Mouse (Mus musculus): ENCODE results near the gene Mst1r. TPM values are rescaled to one million over a fixed set of nuclear protein-coding genes. Genes with fewer than 3 reads are reported as not detected.

Mst1r gene
- polyA plus RNA-seq, 2 experiments: 0.37 to 1.2 TPM

- DNase-seq (ENCODE audit: low read depth in 3 of 3, low spot score in 3 of 3): no peak
- 23% methylated on average over 7 of the region's 7 CpGs for WGBS (ENCODE audit: insufficient replicate concordance)
These were observed 16.3 kb downstream of the Mst1r start for GRCm38 (mm10) chr9:107923021-107923420.

GRCm38 (mm10) chr9:107923956-107924355 lies 17.3 kb downstream of the Mst1r start:
- WGBS (ENCODE audit: insufficient replicate concordance): 23% methylated on average over 6 of the region's 6 CpGs
- ATAC-seq (ENCODE audit: insufficient read depth) (no peak), DNase-seq (ENCODE audit: low read depth in 3 of 3, low spot score in 3 of 3) (no peak)
- Histone ChIP-seq H3K27ac (no peak overlapping the region), H3K27me3 (ENCODE audit: control insufficient read depth, insufficient read depth, low read length) (no peaks in the 10 kb centered on the region), H3K36me3 (replicated peaks; ENCODE audit: control insufficient read depth, insufficient read depth, low read depth) (no peaks in the 10 kb centered on the region), H3K9me3 (ENCODE audit: control insufficient read depth, low read length) (no peaks in the 10 kb centered on the region), H3K4me2 (ENCODE audit: low read depth) (no peak overlapping the region), H3K4me3 (ENCODE audit: insufficient read depth in 1 of 2, low read depth in 2 of 2, low read length in 2 of 2) (no peak overlapping the region), H3K9ac (replicated peaks) (no peak overlapping the region), H3K4me1 (replicated peaks; ENCODE audit: control insufficient read depth in 2 of 2, insufficient read depth in 2 of 2, low read length in 1 of 2) (peaks cover 0 to 7% of the 10 kb centered on the region in 2 experiments; a peak in 1 of 4 replicates)
- TF ChIP-seq EP300 (IDR thresholded peaks at IDR 0.05; ENCODE audit: low read depth) (no peak), CTCF (IDR thresholded peaks at IDR 0.05; ENCODE audit: low read depth) (peak; percentile 16; the same call in 1 of the 2 replicates)

More at GRCm38 (mm10) chr9:107923021-107923420, 16.3 kb downstream of the Mst1r start:
- H3K9ac ChIP-seq (replicated peaks): no peak overlapping the region
- TF ChIP-seq CTCF (IDR thresholded peaks at IDR 0.05; ENCODE audit: low read depth) (peak; percentile 84), EP300 (IDR thresholded peaks at IDR 0.05; ENCODE audit: low read depth) (no peak)
- no peaks in the 10 kb centered on the region for H3K9me3 ChIP-seq (ENCODE audit: control insufficient read depth, low read length)
- H3K4me2 ChIP-seq (ENCODE audit: low read depth): no peak overlapping the region
- H3K27me3 ChIP-seq (ENCODE audit: control insufficient read depth, insufficient read depth, low read length): no peaks in the 10 kb centered on the region
- no peak for ATAC-seq (ENCODE audit: insufficient read depth)
- no peak overlapping the region for H3K27ac ChIP-seq
- no peak overlapping the region for H3K4me3 ChIP-seq (ENCODE audit: insufficient read depth in 1 of 2, low read depth in 2 of 2, low read length in 2 of 2)
- no peaks in the 10 kb centered on the region for H3K36me3 ChIP-seq (replicated peaks; ENCODE audit: control insufficient read depth, insufficient read depth, low read depth)
- H3K4me1 ChIP-seq (replicated peaks; ENCODE audit: control insufficient read depth in 2 of 2, insufficient read depth in 2 of 2, low read length in 1 of 2): peaks cover 0 to 5% of the 10 kb centered on the region in 2 experiments; a peak in 1 of 4 replicates

GRCm38 (mm10) chr9:107925251-107925650 lies 18.6 kb downstream of the Mst1r start:
- ATAC-seq (ENCODE audit: insufficient read depth) (no peak), DNase-seq (ENCODE audit: low read depth in 3 of 3, low spot score in 3 of 3) (no peak)
- Histone ChIP-seq H3K9ac (replicated peaks) (no peak overlapping the region), H3K4me3 (ENCODE audit: insufficient read depth in 1 of 2, low read depth in 2 of 2, low read length in 2 of 2) (no peak overlapping the region), H3K4me2 (ENCODE audit: low read depth) (no peak overlapping the region), H3K27ac (no peak overlapping the region), H3K27me3 (ENCODE audit: control insufficient read depth, insufficient read depth, low read length) (no peaks in the 10 kb centered on the region), H3K4me1 (replicated peaks; ENCODE audit: control insufficient read depth in 2 of 2, insufficient read depth in 2 of 2, low read length in 1 of 2) (peaks cover 0 to 7% of the 10 kb centered on the region in 2 experiments; a peak in 1 of 4 replicates), H3K9me3 (ENCODE audit: control insufficient read depth, low read length) (no peaks in the 10 kb centered on the region), H3K36me3 (replicated peaks; ENCODE audit: control insufficient read depth, insufficient read depth, low read depth) (no peaks in the 10 kb centered on the region)
- TF ChIP-seq EP300 (IDR thresholded peaks at IDR 0.05; ENCODE audit: low read depth) (no peak), CTCF (IDR thresholded peaks at IDR 0.05; ENCODE audit: low read depth) (no peak)
- 33% methylated on average over 3 of the region's 3 CpGs for WGBS (ENCODE audit: insufficient replicate concordance)

GRCm38 (mm10) chr9:107926920-107927420 lies 20.3 kb downstream of the Mst1r start:
- ATAC-seq (ENCODE audit: insufficient read depth): no peak
- H3K9me3 ChIP-seq (ENCODE audit: control insufficient read depth, low read length): no peaks in the 10 kb centered on the region
- H3K4me2 ChIP-seq (ENCODE audit: low read depth): no peak overlapping the region
- H3K9ac ChIP-seq (replicated peaks): no peak overlapping the region
- DNase-seq (ENCODE audit: low read depth in 3 of 3, low spot score in 3 of 3): no peak
- H3K27ac ChIP-seq: no peak overlapping the region
- no peaks in the 10 kb centered on the region; the same call in 1 of the 2 replicates for H3K27me3 ChIP-seq (ENCODE audit: control insufficient read depth, insufficient read depth, low read length)
- no peak for TF ChIP-seq CTCF (IDR thresholded peaks at IDR 0.05; ENCODE audit: low read depth)
- no peak for TF ChIP-seq EP300 (IDR thresholded peaks at IDR 0.05; ENCODE audit: low read depth)
- peaks cover 0 to 7% of the 10 kb centered on the region in 2 experiments; a peak in 1 of 4 replicates for H3K4me1 ChIP-seq (replicated peaks; ENCODE audit: control insufficient read depth in 2 of 2, insufficient read depth in 2 of 2, low read length in 1 of 2)
- no peaks in the 10 kb centered on the region for H3K36me3 ChIP-seq (replicated peaks; ENCODE audit: control insufficient read depth, insufficient read depth, low read depth)
- no peak overlapping the region for H3K4me3 ChIP-seq (ENCODE audit: insufficient read depth in 1 of 2, low read depth in 2 of 2, low read length in 2 of 2)
- WGBS (ENCODE audit: insufficient replicate concordance): 36% methylated on average over 9 of the region's 9 CpGs

- no peak for DNase-seq (ENCODE audit: low read depth in 3 of 3, low spot score in 3 of 3)
- H3K9ac ChIP-seq (replicated peaks): no peak overlapping the region
- no peak overlapping the region for H3K4me2 ChIP-seq (ENCODE audit: low read depth)
- 78% methylated on average over 5 of the region's 5 CpGs for WGBS (ENCODE audit: insufficient replicate concordance)
- H3K4me1 ChIP-seq (replicated peaks; ENCODE audit: control insufficient read depth in 2 of 2, insufficient read depth in 2 of 2, low read length in 1 of 2): peaks cover 0 to 7% of the 10 kb centered on the region in 2 experiments; a peak in 1 of 4 replicates
- H3K9me3 ChIP-seq (ENCODE audit: control insufficient read depth, low read length): no peaks in the 10 kb centered on the region
- no peaks in the 10 kb centered on the region; the same call in 1 of the 2 replicates for H3K27me3 ChIP-seq (ENCODE audit: control insufficient read depth, insufficient read depth, low read length)
- H3K27ac ChIP-seq: no peak overlapping the region
- ATAC-seq (ENCODE audit: insufficient read depth): no peak
- TF ChIP-seq CTCF (IDR thresholded peaks at IDR 0.05; ENCODE audit: low read depth) (no peak), EP300 (IDR thresholded peaks at IDR 0.05; ENCODE audit: low read depth) (no peak)
- no peak overlapping the region for H3K4me3 ChIP-seq (ENCODE audit: insufficient read depth in 1 of 2, low read depth in 2 of 2, low read length in 2 of 2)
- H3K36me3 ChIP-seq (replicated peaks; ENCODE audit: control insufficient read depth, insufficient read depth, low read depth): no peaks in the 10 kb centered on the region
These were observed 21.1 kb downstream of the Mst1r start for GRCm38 (mm10) chr9:107927749-107928148.
